Mouse (Mus musculus) heart, embryonic 14.5 days (tissue): ENCODE results near the gene Rnf144a. TPM values are rescaled to one million over a fixed set of nuclear protein-coding genes. Genes with fewer than 3 reads are reported as not detected.
A peak's percentile ranks its signal among the peaks of the same experiment; 100 is the strongest.

Experiments used
- ATAC-seq: fragments of 200-750 bp; cut with Nextera tagmentation; 2 replicates; pipeline ENCODE4 v1.8.0; 2017; ENCODE audit warnings: low read depth, moderate TSS enrichment; ENCODE audit not compliant: insufficient number of reproducible peaks, insufficient read depth, low FRiP score
- H3K27ac ChIP-seq, 2 experiments: fragments of 200-500 bp in 1 of 2; fragments of 300-500 bp in 1 of 2; sonication (generic) in 1 of 2; replicated peaks in 1 of 2; 2 replicates each; pipeline ENCODE4 v1.5.1; 2012 to 2014; ENCODE audit warnings: low read depth in 2 of 2, low read length in 2 of 2, control low read depth in 1 of 2, mild to moderate bottlenecking in 1 of 2, mixed read lengths in 1 of 2; ENCODE audit not compliant: control insufficient read depth in 1 of 2, insufficient read depth in 1 of 2
- H3K27me3 ChIP-seq: fragments of 300-500 bp; sonication (generic); 2 replicates; pipeline ENCODE4 v1.6.1; 2014; ENCODE audit warnings: mild to moderate bottlenecking, low read length, control low read depth; ENCODE audit not compliant: control insufficient read depth, insufficient read depth
- H3K36me3 ChIP-seq: fragments of 300-500 bp; sonication (generic); 2 replicates; pipeline ENCODE4 v1.6.1; 2014; ENCODE audit warnings: mild to moderate bottlenecking, control low read depth, low read length, mixed read lengths; ENCODE audit not compliant: control insufficient read depth, insufficient read depth
- H3K4me1 ChIP-seq, 2 experiments: fragments of 200-500 bp in 1 of 2; fragments of 300-500 bp in 1 of 2; sonication (generic) in 1 of 2; 2 replicates each; pipeline ENCODE4 v1.6.1; 2012 to 2014; ENCODE audit warnings: low read length in 2 of 2, control low read depth in 1 of 2, mixed read lengths in 1 of 2; ENCODE audit not compliant: control insufficient read depth in 2 of 2, insufficient read depth in 2 of 2
- H3K4me2 ChIP-seq: fragments of 300-500 bp; sonication (generic); 2 replicates; pipeline ENCODE4 v1.6.1; 2014; ENCODE audit warnings: mild to moderate bottlenecking, low read length
- H3K4me3 ChIP-seq, 2 experiments: fragments of 200-500 bp in 1 of 2; fragments of 300-500 bp in 1 of 2; sonication (generic) in 1 of 2; 2 replicates each; pipeline ENCODE4 v1.5.1; 2012 to 2014; ENCODE audit warnings: low read length in 2 of 2, mild to moderate bottlenecking in 2 of 2, control low read depth in 1 of 2, low read depth in 1 of 2, moderate library complexity in 1 of 2; ENCODE audit not compliant: control insufficient read depth in 1 of 2, insufficient read depth in 1 of 2
- H3K9ac ChIP-seq: fragments of 300-500 bp; sonication (generic); 2 replicates; pipeline ENCODE4 v1.6.1; 2014; ENCODE audit warnings: mild to moderate bottlenecking, low read length
- H3K9me3 ChIP-seq: fragments of 300-500 bp; sonication (generic); 2 replicates; pipeline ENCODE4 v1.6.1; 2016; ENCODE audit warnings: low read length, control low read depth; ENCODE audit not compliant: control insufficient read depth
- WGBS: fragments of 180-500 bp; shearing (Covaris S2); extraction: QIAGEN DNeasy Blood & Tissue Kit; methylation state at CpG from one replicate; pipeline ENCODE4 v1.1.7; 2014; 5-methylcytosine and 5-hydroxymethylcytosine counted together
- polyA plus RNA-seq: library from polyadenylated mRNA; unstranded; fragments of >200 nt; fragmentation: Nextera tagmentation; extraction: Ambion mirVana; gene quantifications from 2 replicates; pipeline ENCODE4 v1.2.1, GENCODE M21; 2014

Rnf144a gene
- polyA plus RNA-seq, 1 experiment from 2014 or later = 11.5 TPM

GRCm38 (mm10) chr12:26339886-26340285, 75.2 kb downstream of the Rnf144a start:
- no peak overlapping the region for H3K9ac ChIP-seq
- no peak overlapping the region for H3K4me2 ChIP-seq
- no peaks in the 10 kb centered on the region for H3K36me3 ChIP-seq
- no peak overlapping the region for H3K4me3 ChIP-seq
- no peaks in the 10 kb centered on the region for H3K9me3 ChIP-seq
- H3K4me1 ChIP-seq = peaks cover 2 to 5% of the 10 kb centered on the region in 2 experiments; a peak in 1 of 4 replicates
- ATAC-seq = no peak
- no peaks in the 10 kb centered on the region for H3K27me3 ChIP-seq
- H3K27ac ChIP-seq = no peak overlapping the region

- Histone ChIP-seq H3K36me3 (no peaks in the 10 kb centered on the region), H3K27me3 (no peaks in the 10 kb centered on the region), H3K4me1 (peaks cover 2 to 5% of the 10 kb centered on the region in 2 experiments; a peak in 1 of 4 replicates), H3K4me3 (no peak overlapping the region), H3K4me2 (no peak overlapping the region), H3K9ac (no peak overlapping the region), H3K27ac (no peak overlapping the region), H3K9me3 (no peaks in the 10 kb centered on the region)
- no peak for ATAC-seq
- 91% methylated on average over 8 of the region's 8 CpGs for WGBS
Observed at GRCm38 (mm10) chr12:26339181-26339580, 75.9 kb downstream of the Rnf144a start.

GRCm38 (mm10) chr12:26333678-26334077, 81.4 kb downstream of the Rnf144a start:
- H3K4me2 ChIP-seq = no peak overlapping the region
- whole genome bisulfite sequencing = 52% methylated on average over 1 of the region's 1 CpGs
- H3K36me3 ChIP-seq = no peaks in the 10 kb centered on the region
- no peak overlapping the region for H3K4me3 ChIP-seq
- H3K27me3 ChIP-seq = no peaks in the 10 kb centered on the region
- no peak for ATAC-seq
- H3K4me1 ChIP-seq = peaks cover 6 to 8% of the 10 kb centered on the region in 2 experiments; a peak in 2 of 4 replicates
- H3K27ac ChIP-seq = no peak overlapping the region
- H3K9me3 ChIP-seq = no peaks in the 10 kb centered on the region
- no peak overlapping the region for H3K9ac ChIP-seq

- no peaks in the 10 kb centered on the region for H3K9me3 ChIP-seq
- peaks cover 6 to 8% of the 10 kb centered on the region in 2 experiments; a peak in 2 of 4 replicates for H3K4me1 ChIP-seq
- no peak overlapping the region for H3K4me3 ChIP-seq
- no peak overlapping the region for H3K9ac ChIP-seq
- no peaks in the 10 kb centered on the region for H3K27me3 ChIP-seq
- 53% methylated on average over 3 of the region's 3 CpGs for WGBS
- peak overlapping the region; percentile 3 to 61; a peak in 3 of 4 replicates for H3K27ac ChIP-seq
- ATAC-seq = peak; percentile 54; the same call in 1 of the 2 replicates
- peaks cover 3% of the 10 kb centered on the region; the same call in 1 of the 2 replicates for H3K36me3 ChIP-seq
- no peak overlapping the region for H3K4me2 ChIP-seq
Observed at GRCm38 (mm10) chr12:26331048-26331447, 84.0 kb downstream of the Rnf144a start.

- no peak overlapping the region for H3K4me2 ChIP-seq
- H3K4me1 ChIP-seq = peaks cover 6 to 8% of the 10 kb centered on the region in 2 experiments; a peak in 2 of 4 replicates
- peaks cover 5% of the 10 kb centered on the region; the same call in 1 of the 2 replicates for H3K36me3 ChIP-seq
- no peaks in the 10 kb centered on the region for H3K9me3 ChIP-seq
- no peak overlapping the region for H3K4me3 ChIP-seq
- ATAC-seq = no peak
- 71% methylated on average over 5 of the region's 5 CpGs for WGBS
- H3K27me3 ChIP-seq = no peaks in the 10 kb centered on the region
- no peak overlapping the region for H3K27ac ChIP-seq
- no peak overlapping the region for H3K9ac ChIP-seq
Observed at GRCm38 (mm10) chr12:26329756-26330155, 85.3 kb downstream of the Rnf144a start.

GRCm38 (mm10) chr12:26329031-26329675, 85.9 kb downstream of the Rnf144a start:
- Histone ChIP-seq H3K4me2 (no peak overlapping the region), H3K4me1 (peaks cover 6 to 8% of the 10 kb centered on the region in 2 experiments; a peak in 2 of 4 replicates), H3K27ac (no peak overlapping the region), H3K9me3 (no peaks in the 10 kb centered on the region), H3K9ac (no peak overlapping the region), H3K27me3 (no peaks in the 10 kb centered on the region), H3K4me3 (no peak overlapping the region), H3K36me3 (peaks cover 5% of the 10 kb centered on the region; the same call in 1 of the 2 replicates)
- ATAC-seq = no peak
- WGBS = 89% methylated on average over 6 of the region's 6 CpGs

GRCm38 (mm10) chr12:26323783-26324364, 91.2 kb downstream of the Rnf144a start:
- Histone ChIP-seq H3K27ac (no peak overlapping the region), H3K4me1 (peaks cover 0 to 3% of the 10 kb centered on the region in 2 experiments; a peak in 1 of 4 replicates), H3K4me3 (no peak overlapping the region), H3K4me2 (no peak overlapping the region), H3K27me3 (no peaks in the 10 kb centered on the region), H3K36me3 (peaks cover 5% of the 10 kb centered on the region; the same call in 1 of the 2 replicates), H3K9me3 (no peaks in the 10 kb centered on the region), H3K9ac (no peak overlapping the region)
- ATAC-seq = no peak
- 60% methylated on average over 5 of the region's 5 CpGs for WGBS
